Comparison of ENCODE assay signal across 22 mouse cellular contexts in the genomic region with DNA sequence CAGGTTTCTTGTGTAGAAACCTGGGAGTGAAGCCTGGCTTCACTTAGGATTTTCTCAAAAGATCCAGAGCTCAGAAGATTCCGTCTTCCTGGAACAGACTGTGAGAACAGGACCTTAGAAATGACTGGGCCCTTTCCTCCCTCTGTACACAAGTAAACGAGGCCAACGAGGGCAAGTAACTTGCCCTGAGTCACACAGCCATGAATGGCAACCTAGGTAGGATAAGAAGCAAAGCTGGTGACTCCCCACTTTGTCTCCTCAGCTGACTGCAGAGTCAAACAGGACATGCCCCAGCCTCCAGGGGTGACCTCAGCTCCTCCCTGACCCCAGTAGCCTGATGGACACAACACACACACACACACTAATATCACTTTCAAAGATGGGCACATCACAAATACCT. TPM values are rescaled to one million over a fixed set of nuclear protein-coding genes. Genes with fewer than 3 reads are reported as not detected.
"Had no signal": no experiment of that assay in that cellular context is flagged by ENCODE, and none has a peak within 500 bp of the region (broad histone marks: within the 10 kb centered on the region; RNA-seq: fewer than 3 reads in every experiment).

No protein-coding gene starts in this region.

- H3K9me3 ChIP-seq: liver, embryonic 15.5 days; lung, embryonic 15.5 days; midbrain, embryonic 10.5 days; midbrain, embryonic 12.5 days; neural tube, embryonic 13.5 days; neural tube, embryonic 15.5 days had no signal

- H3K27ac ChIP-seq: liver, embryonic 15.5 days; macrophage; midbrain, embryonic 10.5 days; midbrain, embryonic 12.5 days; neural tube, embryonic 13.5 days; neural tube, embryonic 15.5 days had no signal

- ATAC-seq: liver, postnatal 0 days; midbrain, embryonic 16.5 days had no signal

- H3K36me3 ChIP-seq: liver, embryonic 15.5 days; lung, embryonic 15.5 days; midbrain, embryonic 10.5 days; midbrain, embryonic 12.5 days; neural tube, embryonic 13.5 days; neural tube, embryonic 15.5 days had no signal

- DNase-seq: liver, postnatal 0 days; lung, adult 2 months; midbrain, embryonic 14.5 days; retina, postnatal 1 day; right cerebral cortex, adult 18-20 months; right cerebral cortex, postnatal 25 days; right cerebral cortex, postnatal 4 days; spleen, adult 18-20 months; thymus, adult 2 months; thymus, postnatal 25 days; thymus, postnatal 4 days had no signal

- H3K4me2 ChIP-seq: liver, embryonic 15.5 days; lung, embryonic 15.5 days; midbrain, embryonic 12.5 days; neural tube, embryonic 13.5 days; neural tube, embryonic 15.5 days had no signal

- H3K9ac ChIP-seq: liver, embryonic 15.5 days; liver, postnatal 0 days; lung, embryonic 15.5 days; midbrain, embryonic 12.5 days; neural tube, embryonic 13.5 days; neural tube, embryonic 15.5 days had no signal

- H3K4me3 ChIP-seq: liver, embryonic 15.5 days; lung, embryonic 15.5 days; midbrain, embryonic 10.5 days; midbrain, embryonic 12.5 days; myocyte; neural tube, embryonic 13.5 days; neural tube, embryonic 15.5 days had no signal

RNA-seq across cellular contexts. Expression of a gene that starts 37.4 kb away (rescaled TPM):
- total RNA-seq: megakaryocyte, adult 5-6 weeks; megakaryocyte-erythroid progenitor cell, adult 5-6 weeks had no signal
- polyA plus RNA-seq: macrophage had no signal
